Mouse (Mus musculus) limb, embryonic 10.5 days (tissue): Measurements from ENCODE around the gene Hexim1. TPM values are rescaled to one million over a fixed set of nuclear protein-coding genes. Genes with fewer than 3 reads are reported as not detected.
A peak's percentile ranks its signal among the peaks of the same experiment; 100 is the strongest.

Source experiments
- DNase-seq: peaks from one replicate; pipeline ENCODE4 v3.0.0-alpha.2; 2017; ENCODE audit warnings: low spot score
- H3K27ac ChIP-seq: fragments of 300-500 bp; sonication (generic); 2 replicates; pipeline ENCODE4 v1.5.1; 2016; ENCODE audit warnings: mild to moderate bottlenecking
- H3K27me3 ChIP-seq: fragments of 300-500 bp; sonication (generic); 2 replicates; pipeline ENCODE4 v1.6.1; 2016; ENCODE audit warnings: low read depth, mild to moderate bottlenecking; ENCODE audit not compliant: poor library complexity, severe bottlenecking
- H3K36me3 ChIP-seq: fragments of 300-500 bp; sonication (generic); 2 replicates; pipeline ENCODE4 v1.6.1; 2016; ENCODE audit warnings: mild to moderate bottlenecking, moderate library complexity
- H3K4me1 ChIP-seq: fragments of 300-500 bp; sonication (generic); 2 replicates; pipeline ENCODE4 v1.6.1; 2016
- H3K4me3 ChIP-seq: fragments of 300-500 bp; sonication (generic); 2 replicates; pipeline ENCODE4 v1.5.1; 2016; ENCODE audit warnings: mild to moderate bottlenecking, moderate library complexity
- H3K9me3 ChIP-seq: fragments of 300-500 bp; sonication (generic); replicated peaks from 2 replicates; pipeline ENCODE4 v1.6.1; 2016; ENCODE audit warnings: mild to moderate bottlenecking
- WGBS: fragments of 180-500 bp; shearing (Covaris S2); methylation state at CpG from one replicate; pipeline ENCODE4 v1.1.7; 2016; 5-methylcytosine and 5-hydroxymethylcytosine counted together
- polyA plus RNA-seq: library from polyadenylated mRNA; unstranded; fragments of >200 nt; fragmentation: Nextera tagmentation; extraction: Ambion mirVana; gene quantifications from 2 replicates; pipeline ENCODE4 v1.2.1, GENCODE M21; 2016

Gene Hexim1
- polyA plus RNA-seq, 1 experiment from 2014 or later, result 2.4 TPM

DNA sequence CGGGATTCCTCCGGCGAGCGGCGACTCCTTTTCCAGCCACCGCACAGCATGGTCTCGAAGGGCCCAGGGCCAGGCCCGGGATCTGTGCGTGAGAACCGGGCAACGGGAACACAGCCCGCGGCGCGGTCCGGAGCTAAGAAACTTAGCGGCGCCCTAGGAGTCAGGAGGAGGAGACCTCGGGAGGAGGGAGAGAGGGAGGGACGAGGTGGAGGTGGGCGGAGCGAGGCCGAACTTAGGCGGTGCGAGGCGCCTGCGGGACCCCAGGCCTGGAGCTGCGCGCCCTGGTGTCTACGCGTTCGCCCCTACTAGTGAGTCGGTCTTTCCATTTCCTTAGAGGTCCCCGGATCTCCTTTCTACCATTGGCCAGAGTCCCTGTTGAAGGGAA, 14.6 kb upstream of the Hexim1 start, which contains the start of the genes Plcd3 and Acbd4:
Gene Plcd3 (minus strand): TSS at position 178 of the 385 bp plus-strand sequence.
Gene Acbd4 (plus strand): TSS at position 202 of the 385 bp plus-strand sequence.
- DNase-seq, result peak; percentile 81
- peaks cover 62% of the 10 kb centered on the region for H3K4me1 ChIP-seq
- H3K27ac ChIP-seq, result peak within 1 kb of the TSS; percentile 76
- H3K36me3 ChIP-seq, result no peaks in the 10 kb centered on the region
- no peaks in the 10 kb centered on the region for H3K9me3 ChIP-seq
- WGBS, result 0% methylated on average over 34 of the region's 34 CpGs
- H3K4me3 ChIP-seq, result peak within 1 kb of the TSS; percentile 63
- peaks cover 92% of the 10 kb centered on the region for H3K27me3 ChIP-seq

DNA sequence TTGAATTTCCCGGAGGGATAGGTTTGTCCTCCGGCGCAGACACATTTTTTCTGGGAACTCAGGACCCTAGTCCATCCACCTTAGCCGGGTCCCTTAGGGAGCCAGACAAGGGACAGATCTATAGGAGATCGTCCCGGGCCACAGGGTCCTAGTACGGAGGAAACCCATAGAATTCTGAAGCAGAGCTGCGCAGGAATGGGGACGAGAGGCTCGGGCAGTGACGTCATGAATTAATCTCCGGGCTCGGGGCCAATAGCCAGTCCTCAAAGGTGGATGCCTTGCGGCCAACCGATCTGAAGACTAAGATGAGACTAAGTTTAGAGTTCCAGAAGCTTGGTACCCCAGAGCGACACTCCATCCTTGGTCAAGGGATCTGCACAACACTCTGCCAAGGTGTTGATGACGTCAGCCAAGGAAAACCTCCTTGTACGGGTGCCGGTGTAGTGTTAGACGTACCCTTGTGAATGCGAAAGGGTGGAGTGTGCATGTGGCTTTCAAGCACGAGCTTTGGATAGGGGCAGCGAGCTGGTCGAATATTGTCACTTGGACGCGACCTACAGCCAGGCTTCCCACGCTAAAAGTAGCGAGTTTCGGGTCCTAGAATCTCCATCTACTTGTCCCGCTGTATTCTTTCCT, 14.0 kb upstream of the Hexim1 start:
- peak overlapping the region; percentile 63 for H3K4me3 ChIP-seq
- H3K27me3 ChIP-seq, result peaks cover 89% of the 10 kb centered on the region
- no peaks in the 10 kb centered on the region for H3K36me3 ChIP-seq
- peak overlapping the region; percentile 76 for H3K27ac ChIP-seq
- H3K9me3 ChIP-seq, result no peaks in the 10 kb centered on the region
- H3K4me1 ChIP-seq, result peaks cover 57% of the 10 kb centered on the region
- peak; percentile 72 for DNase-seq
- 3% methylated on average over 30 of the region's 30 CpGs for WGBS

DNA sequence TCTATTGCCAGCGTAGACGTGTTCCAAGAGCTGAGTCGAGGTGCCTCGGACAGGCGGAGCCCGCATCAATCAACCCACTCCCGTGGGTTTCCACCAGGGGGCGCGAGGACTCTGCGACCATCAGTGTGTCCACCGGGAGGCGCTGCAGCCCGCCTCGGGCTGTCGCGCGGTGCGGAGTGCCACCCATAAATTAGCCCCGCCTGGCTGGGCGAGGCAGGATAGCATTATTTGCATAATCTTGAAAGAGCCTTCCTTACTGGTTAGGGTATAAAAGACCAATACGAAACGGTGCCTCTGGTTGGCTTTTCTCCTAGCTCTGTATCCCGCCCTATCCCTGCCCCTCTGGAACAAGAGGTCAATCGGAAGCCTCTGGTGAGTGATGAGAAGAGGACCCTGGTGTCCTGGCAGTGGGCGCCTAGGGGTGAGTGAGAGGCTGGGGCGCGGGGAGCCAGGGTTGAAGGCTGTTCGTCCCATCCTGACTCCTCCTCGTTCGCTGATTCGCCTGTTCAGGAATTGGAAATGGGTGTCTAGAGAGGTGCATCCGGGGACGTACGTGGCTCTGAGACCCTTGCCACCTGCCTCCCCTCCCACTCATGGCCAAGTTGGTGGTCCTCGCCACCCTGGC, 13.2 kb upstream of the Hexim1 start:
- no peak overlapping the region for H3K27ac ChIP-seq
- H3K4me1 ChIP-seq, result peaks cover 49% of the 10 kb centered on the region
- peak; percentile 99 for DNase-seq
- H3K4me3 ChIP-seq, result peak overlapping the region; percentile 63
- H3K36me3 ChIP-seq, result no peaks in the 10 kb centered on the region
- 1% methylated on average over 35 of the region's 35 CpGs for WGBS
- H3K9me3 ChIP-seq, result no peaks in the 10 kb centered on the region
- peaks cover 81% of the 10 kb centered on the region for H3K27me3 ChIP-seq

DNA sequence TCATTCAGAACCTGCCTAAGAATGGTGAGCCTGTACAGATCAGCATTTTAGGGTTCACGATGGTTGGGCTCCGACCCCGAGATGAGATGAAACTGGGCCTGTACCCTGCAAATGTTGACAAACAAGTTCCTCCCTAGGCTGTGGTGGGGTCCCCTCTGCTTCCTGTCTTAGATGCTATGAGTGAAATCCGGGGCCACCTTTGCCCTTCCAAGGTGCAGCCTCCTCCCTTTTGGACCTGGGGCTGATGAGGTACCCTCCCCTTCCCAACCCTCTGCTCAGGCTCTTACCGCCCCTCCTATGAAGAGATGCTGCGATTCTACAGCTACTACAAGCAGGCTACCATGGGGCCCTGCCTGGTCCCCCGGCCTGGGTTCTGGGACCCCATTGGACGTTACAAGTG, 12.4 kb upstream of the Hexim1 start:
- Histone ChIP-seq H3K27me3 (peaks cover 73% of the 10 kb centered on the region), H3K4me3 (peak overlapping the region; percentile 63), H3K36me3 (no peaks in the 10 kb centered on the region), H3K4me1 (peaks cover 49% of the 10 kb centered on the region), H3K27ac (no peak overlapping the region), H3K9me3 (no peaks in the 10 kb centered on the region)
- no peak for DNase-seq
- 53% methylated on average over 8 of the region's 8 CpGs for WGBS

DNA sequence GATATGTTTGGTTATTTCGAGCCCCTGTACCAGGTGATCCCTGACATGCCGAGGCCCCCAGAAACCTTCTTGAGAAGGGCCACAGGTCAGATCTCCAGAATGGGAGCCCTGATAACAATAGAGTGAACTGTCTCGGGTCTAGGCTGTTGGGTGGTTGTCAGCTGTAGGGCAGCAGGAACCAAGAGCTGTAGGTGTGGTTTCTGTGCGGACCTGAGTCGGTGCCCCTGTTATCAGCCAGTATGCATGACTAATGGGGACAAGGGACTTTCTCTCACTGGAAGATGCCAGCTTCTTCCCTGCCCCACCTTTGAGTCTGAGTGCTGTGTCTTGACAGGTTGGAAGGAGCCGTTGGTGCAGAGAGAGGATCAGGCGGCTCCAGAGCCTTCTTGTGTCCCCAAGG, 11.6 kb upstream of the Hexim1 start:
- H3K27me3 ChIP-seq, result peaks cover 64% of the 10 kb centered on the region
- WGBS, result 84% methylated on average over 7 of the region's 7 CpGs

DNA sequence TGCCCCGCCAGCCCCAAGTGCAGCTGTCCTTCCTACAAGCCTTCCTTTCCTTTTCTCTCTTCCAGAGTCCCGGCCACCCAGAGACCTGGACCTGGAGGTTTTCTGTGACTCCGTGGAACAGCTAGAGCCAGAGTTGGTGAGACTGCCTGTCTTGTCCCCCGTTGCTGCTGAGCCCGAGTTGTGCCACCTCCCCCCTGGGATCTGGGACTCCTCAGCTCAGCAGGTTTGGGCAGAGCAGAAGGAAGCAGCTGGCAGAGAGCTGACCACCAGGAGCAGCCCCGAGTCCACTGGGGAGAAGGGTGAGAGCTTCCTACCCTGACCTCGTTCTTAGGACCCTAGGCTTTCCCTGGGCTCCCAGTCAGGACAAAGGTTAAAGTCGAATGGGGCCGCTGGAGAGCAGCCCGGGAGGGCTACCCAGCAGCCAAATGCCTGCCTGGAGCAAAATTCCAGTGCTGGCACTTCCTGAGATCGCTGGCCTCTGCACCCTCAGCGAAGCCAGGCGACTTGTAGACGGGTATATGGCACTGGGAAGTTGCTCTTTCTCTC, 10.8 kb upstream of the Hexim1 start:
- Histone ChIP-seq H3K4me3 (no peak overlapping the region), H3K36me3 (no peaks in the 10 kb centered on the region), H3K9me3 (no peaks in the 10 kb centered on the region), H3K4me1 (peaks cover 40% of the 10 kb centered on the region), H3K27ac (no peak overlapping the region), H3K27me3 (peaks cover 57% of the 10 kb centered on the region)
- 57% methylated on average over 14 of the region's 14 CpGs for whole genome bisulfite sequencing
- no peak for DNase-seq

More for the DNA sequence above, 11.6 kb upstream of the Hexim1 start:
- no peaks in the 10 kb centered on the region for H3K9me3 ChIP-seq
- no peak for DNase-seq
- H3K27ac ChIP-seq, result no peak overlapping the region
- no peak overlapping the region for H3K4me3 ChIP-seq
- peaks cover 40% of the 10 kb centered on the region for H3K4me1 ChIP-seq
- no peaks in the 10 kb centered on the region for H3K36me3 ChIP-seq

DNA sequence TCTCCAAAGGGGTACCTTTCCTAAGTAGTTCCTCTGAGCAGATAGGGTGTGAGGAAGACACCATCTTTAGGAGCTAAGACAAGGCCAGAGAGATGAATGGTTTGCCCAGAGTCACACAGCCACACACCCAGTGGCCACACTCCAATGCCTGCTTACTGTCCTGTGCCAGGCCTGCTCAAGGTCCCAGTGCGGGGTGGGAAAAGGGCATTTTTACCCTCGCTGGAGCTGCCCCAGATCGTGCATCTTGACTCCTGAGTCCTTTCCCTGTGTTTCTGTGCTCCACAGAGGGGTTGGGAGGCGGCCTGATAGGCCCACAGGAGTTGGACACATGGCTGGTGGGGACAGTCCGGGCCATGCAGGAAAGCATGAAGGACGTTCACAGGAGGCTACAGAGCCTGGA, 10.2 kb upstream of the Hexim1 start:
- no peaks in the 10 kb centered on the region for H3K9me3 ChIP-seq
- H3K27ac ChIP-seq, result no peak overlapping the region; the same call in 1 of the 2 replicates
- peaks cover 54% of the 10 kb centered on the region for H3K27me3 ChIP-seq
- DNase-seq, result no peak
- H3K4me1 ChIP-seq, result peaks cover 40% of the 10 kb centered on the region
- no peak overlapping the region for H3K4me3 ChIP-seq
- H3K36me3 ChIP-seq, result no peaks in the 10 kb centered on the region
- 83% methylated on average over 6 of the region's 6 CpGs for WGBS

DNA sequence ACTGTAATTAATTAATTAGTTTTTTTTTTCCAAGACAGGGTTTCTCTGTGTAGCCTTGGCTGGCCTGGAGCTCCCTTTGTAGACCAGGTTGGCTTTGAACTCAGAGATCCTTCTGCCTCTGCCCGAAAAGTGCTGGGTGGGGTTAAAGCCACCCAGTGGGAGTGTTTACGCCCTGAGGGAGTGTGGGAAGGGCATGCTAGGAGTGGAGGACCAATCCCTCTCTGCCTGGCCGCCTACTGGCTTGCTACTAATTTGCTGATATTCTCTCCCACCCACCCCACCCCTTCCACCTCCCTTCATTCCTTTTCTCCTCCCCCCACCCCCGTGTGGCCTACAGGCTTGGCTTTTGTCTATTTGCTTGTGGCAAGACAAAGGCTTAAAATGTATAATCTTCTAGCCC, 9.6 kb upstream of the Hexim1 start:
- H3K4me3 ChIP-seq, result no peak overlapping the region
- H3K4me1 ChIP-seq, result peaks cover 38% of the 10 kb centered on the region
- H3K27ac ChIP-seq, result no peak overlapping the region
- WGBS, result 69% methylated on average over 4 of the region's 4 CpGs
- peaks cover 54% of the 10 kb centered on the region for H3K27me3 ChIP-seq
- DNase-seq, result no peak
- no peaks in the 10 kb centered on the region for H3K9me3 ChIP-seq
- no peaks in the 10 kb centered on the region for H3K36me3 ChIP-seq

DNA sequence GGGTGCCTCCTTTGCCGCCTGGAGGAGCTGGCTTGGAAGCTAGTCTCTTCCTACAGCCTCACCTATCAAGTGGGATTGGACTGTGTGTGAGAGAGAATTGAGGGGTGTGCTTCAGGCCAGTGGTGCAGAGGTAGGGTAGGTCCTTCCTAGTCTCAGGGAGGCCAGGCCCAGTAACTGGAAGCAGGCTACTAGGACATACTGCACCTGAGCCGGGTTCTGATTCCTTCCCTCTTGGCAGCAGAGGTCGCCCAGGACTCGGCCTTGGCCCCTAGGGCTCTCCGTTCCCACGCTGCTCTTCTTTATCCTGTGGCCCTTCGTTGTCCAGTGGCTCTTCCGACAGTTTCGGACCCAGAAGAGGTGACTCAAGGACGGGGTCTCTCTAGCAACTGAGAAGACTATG, 4.7 kb upstream of the Hexim1 start:
- Histone ChIP-seq H3K9me3 (no peaks in the 10 kb centered on the region), H3K27ac (peak overlapping the region; percentile 81), H3K4me3 (peak overlapping the region; percentile 51), H3K4me1 (peaks cover 35% of the 10 kb centered on the region), H3K36me3 (no peaks in the 10 kb centered on the region), H3K27me3 (peaks cover 33% of the 10 kb centered on the region)
- DNase-seq, result peak; percentile 38
- 11% methylated on average over 10 of the region's 10 CpGs for WGBS

DNA sequence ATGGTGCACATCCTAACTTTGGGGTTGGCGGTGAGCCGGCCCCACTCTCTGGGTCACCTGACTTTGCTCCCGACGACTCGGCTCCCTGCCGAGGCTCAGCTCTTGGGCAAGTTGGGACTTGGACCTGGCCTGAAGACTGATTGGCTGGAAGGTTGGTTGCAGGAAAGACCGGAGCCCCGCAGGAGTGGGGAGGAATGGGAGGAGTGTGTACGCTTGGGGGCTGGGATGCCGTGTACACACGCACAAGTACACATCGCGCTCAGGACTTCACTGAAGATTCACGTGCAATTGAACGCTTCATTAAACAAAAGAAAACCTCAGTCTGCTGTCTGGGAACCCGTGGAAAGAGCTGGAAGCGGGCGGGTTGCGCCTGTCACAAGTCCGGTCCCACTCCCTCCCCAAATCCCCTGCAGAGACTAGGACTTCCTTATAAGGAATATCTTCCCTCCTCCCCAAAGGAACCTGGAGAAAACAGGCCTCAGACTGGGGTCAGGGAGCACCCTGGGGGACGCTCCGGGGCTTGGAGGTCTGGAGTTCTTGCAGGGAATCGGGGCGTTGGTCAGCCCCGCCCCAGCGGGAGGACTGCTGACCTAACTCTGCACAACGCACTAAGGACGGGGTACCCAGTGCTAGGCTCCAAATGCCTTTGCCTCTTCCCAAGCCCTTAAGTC, 4.0 kb upstream of the Hexim1 start:
- H3K27me3 ChIP-seq, result peaks cover 33% of the 10 kb centered on the region
- no peaks in the 10 kb centered on the region for H3K9me3 ChIP-seq
- peak overlapping the region; percentile 51 for H3K4me3 ChIP-seq
- H3K4me1 ChIP-seq, result peaks cover 42% of the 10 kb centered on the region
- WGBS, result 1% methylated on average over 28 of the region's 28 CpGs
- DNase-seq, result peak; percentile 72
- H3K27ac ChIP-seq, result peak overlapping the region; percentile 81
- H3K36me3 ChIP-seq, result no peaks in the 10 kb centered on the region

DNA sequence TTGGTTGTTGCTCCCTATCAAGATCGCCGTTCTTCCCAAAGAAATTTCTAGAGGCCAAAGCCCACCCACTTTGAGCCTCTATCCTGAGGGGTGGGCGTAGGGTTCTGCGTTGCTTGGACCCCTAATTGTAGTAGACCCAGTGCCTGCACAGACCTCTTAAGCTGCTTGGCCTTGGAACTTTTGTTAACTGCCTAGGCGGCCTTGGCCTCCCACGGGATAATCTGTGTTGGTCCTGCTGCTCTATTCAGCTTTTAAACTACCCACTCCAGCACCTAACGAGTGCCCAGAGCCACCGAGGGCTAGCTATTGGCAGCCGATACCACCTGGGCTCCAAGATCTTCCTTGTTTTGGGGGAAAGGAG, 3.5 kb upstream of the Hexim1 start:
- Histone ChIP-seq H3K36me3 (no peaks in the 10 kb centered on the region), H3K4me3 (peak overlapping the region; percentile 51), H3K27ac (peak overlapping the region; percentile 81), H3K27me3 (peaks cover 33% of the 10 kb centered on the region), H3K4me1 (peaks cover 48% of the 10 kb centered on the region), H3K9me3 (no peaks in the 10 kb centered on the region)
- WGBS, result 14% methylated on average over 9 of the region's 9 CpGs
- DNase-seq, result no peak

DNA sequence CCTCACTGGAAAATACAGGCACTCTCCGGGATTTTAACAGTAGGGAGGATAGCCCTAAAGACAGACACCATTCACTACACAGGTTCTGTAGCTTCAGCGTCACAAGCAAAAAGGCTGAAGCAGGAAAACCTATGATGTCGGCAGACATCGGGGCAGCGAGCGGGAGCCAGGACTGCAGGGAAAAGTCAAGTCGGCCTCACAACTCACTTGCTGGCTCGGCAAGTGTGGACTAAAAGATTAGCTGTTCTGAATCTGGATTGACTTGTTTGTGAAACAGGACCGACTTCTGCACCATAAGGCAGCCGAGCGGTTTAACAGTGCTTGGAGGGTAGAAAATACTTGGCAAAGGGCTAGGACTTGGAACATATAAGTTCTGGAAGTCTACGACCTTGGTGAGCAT, 3.0 kb upstream of the Hexim1 start:
- 38% methylated on average over 12 of the region's 12 CpGs for WGBS
- no peak for DNase-seq
- Histone ChIP-seq H3K4me1 (peaks cover 52% of the 10 kb centered on the region), H3K4me3 (peak overlapping the region; percentile 51), H3K27ac (peak overlapping the region; percentile 81), H3K36me3 (no peaks in the 10 kb centered on the region), H3K27me3 (peaks cover 33% of the 10 kb centered on the region), H3K9me3 (no peaks in the 10 kb centered on the region)

DNA sequence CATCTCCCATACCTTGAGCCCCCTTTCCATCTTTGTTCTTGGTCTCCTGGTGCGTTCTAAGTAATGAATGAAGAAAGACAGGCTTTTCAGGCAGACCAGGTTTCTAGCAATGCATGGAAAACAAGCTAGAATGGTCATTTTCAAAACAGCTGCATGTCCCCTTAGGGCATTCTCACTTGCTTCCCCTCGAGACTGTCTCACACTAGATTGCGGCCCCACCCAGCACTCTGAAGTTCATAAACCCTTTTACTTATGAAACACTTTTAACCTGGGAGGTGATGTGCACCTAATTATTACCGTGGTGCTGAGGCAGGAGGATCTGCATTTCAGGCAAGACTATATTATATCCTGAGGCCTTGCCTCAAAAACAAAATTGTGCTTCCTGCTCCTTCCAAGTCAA, 2.3 kb upstream of the Hexim1 start:
- Histone ChIP-seq H3K9me3 (no peaks in the 10 kb centered on the region), H3K36me3 (no peaks in the 10 kb centered on the region), H3K27ac (no peak overlapping the region), H3K4me1 (peaks cover 59% of the 10 kb centered on the region), H3K4me3 (no peak overlapping the region), H3K27me3 (peaks cover 33% of the 10 kb centered on the region)
- DNase-seq, result no peak
- 76% methylated on average over 4 of the region's 4 CpGs for WGBS
